Mouse (Mus musculus) megakaryocyte, embryonic 14.5 days (primary cell): ENCODE measurements around the gene Gramd4.

Experiments
- FLI1 ChIP-seq: IDR thresholded peaks from 2 replicates; pipeline ENCODE4 v1.6.1; 2012; ENCODE audit warnings: low read length, inconsistent platforms, mixed read lengths
- GATA1 ChIP-seq: IDR thresholded peaks from 3 replicates; pipeline ENCODE4 v1.6.1; 2012; ENCODE audit warnings: mixed read lengths, low read length, inconsistent platforms, borderline replicate concordance

DNA sequence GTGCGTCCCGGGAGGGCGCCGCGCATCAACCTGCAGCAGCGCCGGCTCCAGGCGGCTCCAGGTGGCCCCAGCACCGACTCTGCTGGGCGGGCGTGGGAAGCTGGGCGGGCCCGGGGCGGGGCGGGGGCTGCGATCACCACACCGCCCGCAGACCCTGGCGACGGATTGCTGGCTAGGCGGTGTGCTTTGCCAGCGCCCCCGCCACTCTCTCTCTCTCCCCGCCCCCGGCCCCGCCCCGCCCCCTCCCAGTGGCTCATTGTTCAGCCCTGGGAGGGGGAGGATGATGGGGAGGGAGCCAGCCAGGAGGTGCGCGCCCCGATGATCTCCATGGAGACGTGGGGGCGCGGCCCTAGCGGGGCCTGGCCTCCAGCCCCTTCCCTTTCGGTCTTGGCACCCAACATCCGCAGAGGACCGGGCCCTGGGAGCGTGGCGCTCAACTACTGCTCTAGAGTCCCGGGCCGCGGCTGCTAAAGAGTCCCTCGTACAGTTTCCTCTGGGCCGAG is 23.4 kb upstream of the Gramd4 start:
- no peak for TF ChIP-seq GATA1
- TF ChIP-seq FLI1, result no peak
